Mouse (Mus musculus) kidney, adult 11 months (tissue): ENCODE results near the gene Grik1.

Source experiments
- DNase-seq: peaks from one replicate; pipeline ENCODE4 v3.0.0; 2022

Grik1 gene

DNA sequence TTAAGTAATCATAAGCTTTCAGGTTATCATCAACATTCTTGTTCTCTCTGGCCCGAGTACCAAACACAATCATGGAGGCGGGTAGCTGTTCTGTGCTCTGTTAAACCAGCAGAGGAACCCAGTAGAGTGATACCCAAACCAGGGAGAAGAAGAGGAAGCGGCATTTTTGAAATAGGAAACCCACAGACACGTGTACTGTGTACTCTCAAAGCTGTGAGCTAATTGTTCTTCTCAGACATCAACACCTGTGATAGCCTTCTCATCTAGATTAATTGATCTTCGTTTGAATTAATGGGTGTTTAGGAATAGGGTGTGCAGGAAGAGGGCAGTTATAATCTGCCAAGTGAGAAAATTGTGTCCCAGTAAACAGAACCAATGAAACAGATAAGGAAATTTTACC is 333.9 kb downstream of the Grik1 start:
- DNase-seq = no peak

DNA sequence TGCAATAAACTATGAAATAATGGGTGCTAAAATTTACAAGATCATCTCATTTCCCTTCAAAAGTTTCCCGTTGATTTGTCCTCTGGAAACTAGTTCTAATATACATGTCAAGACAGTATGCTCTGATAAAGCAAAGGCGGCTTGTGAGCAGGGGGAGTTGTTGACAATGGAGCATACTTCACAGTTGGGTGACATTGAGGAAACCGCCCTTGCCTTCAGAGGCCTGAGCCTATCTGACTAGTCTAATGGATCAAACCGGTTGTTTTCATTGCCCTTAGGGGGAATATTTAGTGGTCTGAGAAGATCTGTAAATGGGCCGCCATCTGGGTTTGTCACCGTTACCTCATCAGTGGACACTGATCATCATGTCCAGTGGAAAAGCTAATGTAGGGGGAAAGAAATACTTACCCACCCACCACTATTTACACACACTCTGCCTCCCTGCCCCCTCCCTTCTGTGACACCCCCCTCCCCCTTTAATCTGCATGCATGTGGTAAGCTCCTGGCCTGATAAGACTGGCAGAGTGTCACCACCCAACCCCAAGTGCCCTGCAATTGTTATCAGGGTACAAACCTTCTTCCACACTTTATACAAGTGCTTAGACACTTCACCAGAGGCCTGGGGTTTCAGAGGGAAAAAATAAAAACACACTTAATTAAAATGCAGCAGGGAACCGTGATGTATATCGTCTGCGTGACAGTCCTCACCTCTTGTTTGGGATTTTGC is 335.2 kb downstream of the Grik1 start:
- no peak for DNase-seq

DNA sequence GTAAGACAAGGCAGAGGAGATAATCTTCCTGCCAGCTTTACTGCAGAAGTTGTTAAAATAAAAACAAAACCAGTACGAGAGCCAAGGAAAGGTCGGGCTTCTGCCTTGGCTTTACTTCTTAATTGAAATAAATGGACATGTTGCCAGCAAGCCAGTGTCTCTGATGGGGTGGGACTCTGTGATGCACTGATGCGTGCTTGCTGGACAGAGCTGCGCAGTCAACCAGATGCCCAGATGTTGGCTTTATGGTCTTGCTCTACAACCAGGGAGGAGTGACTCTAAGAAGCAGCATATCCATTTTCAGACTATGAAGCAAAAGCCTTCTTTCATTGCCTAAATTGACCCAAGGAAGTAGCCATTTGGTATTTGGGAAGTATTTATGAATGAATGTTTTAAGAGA is 336.9 kb downstream of the Grik1 start:
- DNase-seq = no peak

DNA sequence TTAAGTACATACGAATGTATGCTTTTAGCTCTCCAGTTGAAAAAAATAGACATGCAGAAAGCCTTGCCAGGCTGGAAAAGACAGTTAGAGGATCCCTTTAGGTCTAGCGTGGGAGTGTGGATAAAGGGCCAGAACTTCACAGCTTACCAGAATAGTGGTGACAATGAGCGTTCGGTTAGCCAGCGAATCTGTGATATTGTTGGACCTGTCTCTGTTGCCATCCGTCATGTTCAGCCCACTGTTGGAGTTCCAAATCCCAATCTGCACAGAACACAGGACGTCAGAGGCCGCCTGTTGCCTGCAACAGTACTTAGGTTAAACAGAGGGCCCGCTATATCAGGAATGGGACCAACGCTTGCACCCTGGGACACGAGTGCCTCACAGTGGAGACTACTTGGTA is 340.2 kb downstream of the Grik1 start:
- DNase-seq = no peak

GRCm38 (mm10) chr16:87948122-87948521 is 341.9 kb downstream of the Grik1 start:
- no peak for DNase-seq

GRCm38 (mm10) chr16:87944318-87944717 is 345.7 kb downstream of the Grik1 start:
- DNase-seq = no peak

- DNase-seq = no peak
These were observed 347.8 kb downstream of the Grik1 start for GRCm38 (mm10) chr16:87942103-87942865.

DNA sequence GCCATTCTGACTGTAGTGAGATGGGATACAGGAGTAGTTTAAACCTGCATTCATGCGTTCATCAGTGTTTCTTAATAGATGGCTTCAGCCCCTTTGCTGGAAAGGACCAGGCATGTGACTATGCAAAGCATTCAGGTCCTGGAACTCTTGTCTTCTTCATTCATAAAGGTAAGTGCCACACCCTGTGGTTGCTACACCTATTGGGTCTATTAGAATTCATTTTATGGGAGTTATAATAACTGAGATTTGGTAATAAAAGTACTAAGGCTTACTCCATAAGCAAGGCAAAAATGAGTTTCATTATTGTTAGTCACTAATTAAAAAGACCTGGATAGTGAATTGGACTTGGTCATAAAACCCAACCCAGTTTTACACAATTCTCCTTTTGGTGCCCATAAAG is 355.4 kb downstream of the Grik1 start:
- DNase-seq = no peak

- DNase-seq = no peak
These were observed 358.7 kb downstream of the Grik1 start for GRCm38 (mm10) chr16:87931358-87931757.

DNA sequence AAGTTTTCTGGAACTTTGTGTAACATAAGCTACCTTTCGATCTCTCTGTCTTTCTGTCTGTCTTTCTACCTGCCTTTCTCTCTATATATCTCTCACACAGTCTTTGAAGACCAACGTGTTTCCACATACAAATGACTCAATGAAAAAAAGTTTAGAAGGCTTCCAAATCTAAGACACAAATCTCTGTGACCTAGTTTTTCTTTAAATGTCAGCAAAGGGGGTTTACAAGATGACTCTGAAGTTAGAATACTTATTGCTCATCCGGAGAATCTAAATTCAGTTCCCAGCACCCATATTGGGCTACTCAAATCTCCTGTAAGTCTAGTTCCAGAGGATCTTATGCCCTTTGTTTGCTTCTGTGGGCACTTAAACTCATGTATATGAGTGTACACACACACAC is 359.5 kb downstream of the Grik1 start:
- no peak for DNase-seq

GRCm38 (mm10) chr16:87928671-87929070 is 361.4 kb downstream of the Grik1 start:
- DNase-seq = no peak

- no peak for DNase-seq
These were observed 372.2 kb downstream of the Grik1 start for GRCm38 (mm10) chr16:87917897-87918296.

GRCm38 (mm10) chr16:87917157-87917546 is 372.9 kb downstream of the Grik1 start:
- DNase-seq = no peak

- DNase-seq = no peak
These were observed 373.6 kb downstream of the Grik1 start for GRCm38 (mm10) chr16:87916209-87917156.

DNA sequence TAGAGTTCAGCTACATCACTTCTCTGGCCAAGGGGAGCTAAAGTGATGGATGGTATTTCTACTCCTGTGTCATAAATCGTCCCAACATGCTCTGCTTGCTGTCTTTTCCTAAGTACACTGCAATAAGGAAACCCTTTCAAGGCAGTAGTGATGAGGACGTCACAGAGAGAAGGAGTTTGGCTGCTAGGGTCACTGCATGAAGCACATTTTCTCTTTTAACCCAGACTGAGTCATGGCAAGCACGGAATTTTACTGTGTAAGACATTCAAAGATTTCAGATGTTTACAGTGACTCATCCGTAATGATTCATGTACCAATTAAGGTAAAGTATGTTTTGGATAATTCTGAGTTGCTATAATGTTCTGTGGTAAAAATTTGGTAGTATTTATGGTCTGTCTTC is 374.9 kb downstream of the Grik1 start:
- DNase-seq = no peak

GRCm38 (mm10) chr16:87913781-87914180 is 376.3 kb downstream of the Grik1 start:
- DNase-seq = peak; percentile 42

DNA sequence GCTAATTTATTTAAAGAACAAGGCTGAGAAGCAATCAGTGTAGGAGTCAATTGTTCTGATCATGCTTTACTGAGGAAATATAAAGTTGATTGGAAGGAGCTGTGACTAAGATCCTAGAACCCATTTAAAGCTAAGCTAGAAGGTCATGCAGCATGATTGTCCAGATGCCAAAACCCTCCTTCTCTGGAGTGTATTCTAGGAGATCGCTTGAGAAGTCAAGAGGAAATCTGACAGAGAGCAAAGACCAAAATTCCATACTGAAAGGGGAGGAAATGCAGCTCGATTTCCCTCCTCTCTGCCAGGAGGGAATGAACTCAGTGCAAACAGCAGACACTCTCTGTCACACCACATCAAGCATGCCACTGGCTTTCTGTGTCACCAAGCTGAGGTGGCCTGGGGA is 378.9 kb downstream of the Grik1 start:
- peak; percentile 10 for DNase-seq

GRCm38 (mm10) chr16:87902049-87902448 is 388.0 kb downstream of the Grik1 start:
- no peak for DNase-seq

GRCm38 (mm10) chr16:87901189-87901588 is 388.9 kb downstream of the Grik1 start:
- DNase-seq = no peak

DNA sequence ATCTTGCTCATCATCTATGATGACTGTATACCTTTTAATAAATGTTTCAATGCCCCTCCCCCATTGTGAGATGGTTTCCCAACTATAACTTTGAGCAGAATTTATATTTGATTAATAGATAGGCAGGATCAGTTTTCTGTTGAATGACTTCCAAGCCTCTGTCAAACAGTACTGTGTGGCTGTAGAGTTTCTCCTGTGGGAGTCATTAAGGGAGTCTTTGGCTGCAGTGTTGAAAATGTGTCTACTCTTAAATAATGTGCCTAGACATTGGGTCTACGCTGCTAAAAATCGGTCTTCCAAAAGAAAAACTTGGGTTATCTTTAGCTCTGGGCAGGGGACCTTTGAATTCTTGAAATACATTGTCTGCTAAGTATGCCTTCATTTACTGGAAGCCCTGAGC is 414.1 kb downstream of the Grik1 start:
- no peak for DNase-seq

DNA sequence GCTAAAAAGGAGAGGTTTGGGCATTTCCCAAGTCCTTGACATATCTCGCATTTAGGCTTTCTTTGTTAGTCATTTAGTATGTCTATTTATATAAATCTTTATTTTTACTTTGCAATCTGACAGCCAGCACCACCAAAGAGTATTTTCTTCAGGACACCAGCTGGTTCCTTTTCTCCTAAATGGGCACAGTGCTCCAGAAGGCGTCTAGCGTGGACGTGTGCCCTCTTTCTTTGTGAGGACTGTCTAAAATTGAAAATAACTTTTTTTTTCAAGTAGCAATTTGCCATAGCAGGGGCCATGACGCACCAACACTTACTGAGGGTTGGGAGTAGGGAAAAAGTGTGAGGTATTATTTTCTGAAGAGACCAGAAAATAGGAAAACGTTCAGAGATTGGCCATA is 425.5 kb downstream of the Grik1 start:
- DNase-seq = no peak

- no peak for DNase-seq
These were observed 428.3 kb downstream of the Grik1 start for GRCm38 (mm10) chr16:87861722-87862121.

DNA sequence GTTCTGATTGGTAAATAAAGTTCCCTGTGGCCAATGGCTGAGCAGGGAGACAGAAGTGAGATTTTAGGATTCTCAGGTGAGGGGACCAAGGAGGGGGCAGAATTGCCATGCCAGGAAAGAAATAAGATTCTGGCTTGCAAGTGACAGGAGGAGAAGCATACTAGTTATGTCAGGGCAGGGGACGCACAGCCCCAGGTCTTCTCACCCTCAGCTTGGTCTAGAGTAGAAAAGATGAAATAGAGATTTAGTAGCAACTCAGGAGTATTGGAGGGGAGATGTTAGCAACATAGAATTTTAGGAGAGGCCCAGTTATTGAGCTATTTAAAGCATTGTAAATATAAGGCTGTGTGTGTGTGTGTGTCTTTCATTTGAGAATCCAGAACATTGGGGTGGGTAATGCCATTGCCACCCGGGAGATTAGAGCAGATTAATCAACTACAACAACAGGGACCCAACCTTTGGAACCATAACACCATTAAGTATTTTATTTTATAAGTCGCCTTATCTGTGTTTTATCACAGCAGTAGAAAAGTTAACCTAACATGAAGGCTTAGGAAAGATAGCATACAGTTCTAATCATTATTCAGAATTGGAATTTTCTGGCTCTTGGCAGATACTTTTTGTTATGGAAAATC is 436.5 kb downstream of the Grik1 start:
- DNase-seq = no peak
